Mouse (Mus musculus): ENCODE data around the gene Med12.
"Not testable (repeated sequence)": the region's sequence is repeated elsewhere in the genome, so short reads cannot be mapped to it uniquely, and the experiment has no call there.

Gene Med12

DNA sequence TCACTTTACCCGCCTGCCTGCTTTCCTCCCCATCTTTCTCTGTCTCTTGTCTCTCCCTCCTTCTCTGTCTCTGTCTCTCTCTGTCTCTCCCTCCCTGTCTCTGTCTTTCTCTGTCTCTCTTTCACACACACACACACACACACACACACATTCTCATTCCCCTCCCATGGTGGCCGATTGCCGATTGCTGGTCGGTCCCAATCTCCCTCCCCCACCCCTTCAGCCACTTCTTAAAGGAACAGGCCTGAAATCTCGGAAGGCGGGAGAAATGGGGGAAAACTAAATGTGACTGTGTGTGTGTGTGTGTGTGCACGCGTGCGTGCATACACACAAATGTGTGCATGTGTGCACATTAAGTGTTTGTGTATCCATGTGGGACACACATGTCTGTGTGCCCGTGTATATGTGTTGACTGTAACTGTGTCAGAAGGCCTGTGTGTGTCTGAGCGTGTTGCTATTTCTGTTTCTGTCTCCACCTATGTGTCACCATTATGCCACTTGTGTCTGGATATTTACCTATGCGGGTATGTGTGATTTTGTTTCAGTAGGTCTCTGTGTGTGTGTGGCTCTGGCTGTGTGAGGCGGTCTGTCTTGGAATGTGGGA lies 26.7 kb downstream of the Med12 start:
- no peak for DNase-seq

DNA sequence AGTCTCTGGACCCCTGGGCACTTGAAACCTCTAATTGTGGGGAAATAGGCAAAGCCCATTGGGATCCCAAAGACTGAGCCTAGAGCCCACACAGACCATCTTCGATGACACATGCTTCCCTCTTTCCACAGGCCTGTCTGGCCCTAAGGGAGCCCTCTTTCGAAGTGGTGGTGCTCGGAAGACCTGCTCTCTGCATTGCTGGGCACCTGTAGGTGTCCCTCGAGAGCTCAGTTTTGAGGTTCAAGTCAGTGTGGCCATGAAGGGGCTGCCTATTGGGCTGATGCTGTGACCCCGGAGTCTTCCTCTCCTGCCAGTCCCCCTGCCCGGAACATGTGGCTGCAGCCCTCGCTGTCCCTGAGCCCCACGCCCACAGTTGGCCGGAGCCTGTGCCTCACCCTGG lies 27.8 kb downstream of the Med12 start:
- DNase-seq = no peak

DNA sequence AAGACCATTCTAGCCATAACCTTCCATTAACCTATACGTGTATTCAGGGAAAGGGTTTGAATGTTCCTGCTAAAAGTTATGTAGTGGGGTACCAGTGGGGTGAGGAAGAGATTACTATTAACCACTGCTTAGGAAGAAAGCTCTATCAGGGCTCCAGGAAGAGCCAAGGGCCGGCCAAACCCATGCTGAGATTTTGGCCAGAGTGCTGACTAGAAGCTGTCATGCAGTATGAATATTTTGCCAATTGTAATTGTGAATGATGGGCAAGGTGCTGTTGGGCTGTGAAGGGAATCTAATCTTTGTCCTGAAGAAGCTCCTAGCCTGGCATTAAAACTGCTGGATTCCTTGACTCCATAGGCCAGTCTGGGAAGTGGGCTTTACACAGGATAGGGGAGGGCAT lies 30.8 kb downstream of the Med12 start:
- no peak for DNase-seq

DNA sequence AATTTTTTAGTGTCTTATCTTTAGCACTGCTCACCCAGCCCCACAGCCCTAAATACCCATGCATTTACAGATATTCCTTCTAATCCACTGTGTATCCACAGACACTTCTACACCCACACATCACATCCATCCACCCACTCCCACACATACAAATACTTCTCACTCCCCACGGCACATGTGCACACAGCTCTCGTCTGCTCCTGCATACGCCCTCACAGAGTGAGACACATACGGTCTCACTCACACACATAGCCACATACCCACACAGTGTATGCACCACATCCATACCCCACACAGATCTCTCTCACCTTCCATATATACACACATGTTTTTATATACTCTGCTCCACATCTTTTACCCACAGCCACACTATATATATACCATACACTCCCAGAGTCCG lies 35.5 kb downstream of the Med12 start:
- no peak for DNase-seq

DNA sequence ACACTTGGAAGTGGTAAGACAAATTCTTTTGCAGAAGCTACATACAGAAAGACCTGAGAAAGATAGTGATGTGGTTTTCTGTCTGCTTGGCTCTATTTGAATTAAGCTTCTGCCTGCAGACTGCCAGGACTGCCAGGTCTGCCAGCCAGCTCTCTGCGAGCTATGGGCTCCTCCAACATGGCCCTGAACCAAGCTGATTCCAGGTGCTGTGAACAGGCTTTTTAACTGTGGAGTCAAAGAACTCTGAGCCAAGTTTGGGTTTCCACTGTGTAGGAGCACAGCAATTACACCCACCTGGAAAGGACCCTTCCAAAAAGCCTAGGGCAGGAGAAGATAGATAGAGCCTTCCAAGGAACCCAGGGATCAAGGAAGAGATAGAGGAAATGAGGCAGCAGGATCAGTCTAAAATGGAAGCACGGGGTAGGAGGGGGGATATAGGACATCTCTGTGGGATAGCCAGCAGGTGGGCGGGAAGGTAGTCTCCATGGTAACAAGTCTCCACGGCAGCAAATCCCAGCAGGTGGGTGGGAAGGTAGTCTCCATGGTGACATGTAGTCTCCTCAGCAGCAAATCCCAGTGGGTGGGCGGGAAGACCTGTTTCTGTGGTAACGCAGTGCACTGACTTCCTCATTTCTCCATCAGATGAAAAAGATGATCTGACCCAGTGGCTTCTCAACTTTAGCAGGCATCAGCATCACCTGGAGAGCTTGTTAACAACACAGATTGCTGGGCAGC lies 40.0 kb downstream of the Med12 start:
- DNase-seq = no peak

DNA sequence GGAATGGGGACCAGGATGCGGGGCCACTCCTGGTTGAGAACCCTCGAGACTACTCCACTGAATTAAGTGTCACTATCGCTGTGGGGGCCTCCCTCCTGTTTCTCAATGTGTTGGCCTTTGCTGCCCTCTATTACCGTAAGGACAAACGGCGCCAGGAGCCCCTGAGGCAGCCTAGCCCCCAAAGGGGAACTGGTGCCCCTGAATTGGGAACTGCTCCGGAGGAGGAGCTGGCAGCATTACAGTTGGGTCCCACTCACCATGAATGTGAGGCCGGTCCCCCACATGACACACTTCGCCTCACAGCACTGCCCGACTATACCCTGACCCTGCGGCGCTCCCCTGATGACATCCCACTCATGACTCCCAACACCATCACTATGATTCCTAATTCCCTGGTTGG lies 45.9 kb downstream of the Med12 start:
- no peak for DNase-seq

DNA sequence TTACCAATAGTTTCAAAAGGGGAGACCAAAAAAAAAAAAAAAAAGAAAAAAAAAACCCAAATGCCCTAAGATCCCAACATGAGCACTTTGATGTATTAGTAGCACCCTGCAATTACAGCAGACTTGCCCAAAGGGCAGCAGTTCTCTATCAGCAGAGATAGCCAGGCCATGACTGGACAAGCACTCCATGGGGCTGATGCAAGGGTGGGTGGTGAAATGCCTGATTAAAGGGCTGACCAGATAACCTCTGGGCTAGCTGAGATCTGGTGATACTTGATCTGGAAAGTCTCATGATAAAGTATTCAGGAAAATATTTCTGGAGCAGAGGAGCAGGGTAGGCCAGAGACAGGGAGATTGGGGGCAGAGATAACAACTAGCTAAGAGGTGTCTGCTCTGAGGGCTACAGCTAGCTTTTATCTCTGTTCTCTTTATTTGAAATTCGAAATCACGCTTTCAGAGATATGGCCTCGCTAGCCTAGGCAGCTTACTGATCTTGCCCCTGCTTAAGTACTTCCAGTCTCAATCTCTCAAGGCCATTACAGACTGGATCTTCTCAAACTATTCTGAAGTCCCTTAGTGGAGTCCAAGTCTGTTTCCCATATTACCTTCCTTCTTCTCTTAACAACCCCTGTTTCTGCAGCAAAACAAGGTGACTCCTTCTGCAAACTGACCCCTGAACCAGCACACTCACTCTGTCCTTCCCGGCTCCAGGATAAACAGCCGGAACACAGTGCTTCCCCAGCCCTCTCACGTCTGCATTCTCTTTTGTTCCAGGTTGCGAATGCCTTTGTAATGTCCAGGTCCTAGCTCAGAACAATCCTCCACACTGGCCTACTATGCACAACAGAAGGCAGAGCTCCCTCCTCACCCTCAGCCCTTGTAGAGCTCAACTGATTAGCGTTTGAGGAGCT lies 52.4 kb downstream of the Med12 start:
- DNase-seq = no peak

DNA sequence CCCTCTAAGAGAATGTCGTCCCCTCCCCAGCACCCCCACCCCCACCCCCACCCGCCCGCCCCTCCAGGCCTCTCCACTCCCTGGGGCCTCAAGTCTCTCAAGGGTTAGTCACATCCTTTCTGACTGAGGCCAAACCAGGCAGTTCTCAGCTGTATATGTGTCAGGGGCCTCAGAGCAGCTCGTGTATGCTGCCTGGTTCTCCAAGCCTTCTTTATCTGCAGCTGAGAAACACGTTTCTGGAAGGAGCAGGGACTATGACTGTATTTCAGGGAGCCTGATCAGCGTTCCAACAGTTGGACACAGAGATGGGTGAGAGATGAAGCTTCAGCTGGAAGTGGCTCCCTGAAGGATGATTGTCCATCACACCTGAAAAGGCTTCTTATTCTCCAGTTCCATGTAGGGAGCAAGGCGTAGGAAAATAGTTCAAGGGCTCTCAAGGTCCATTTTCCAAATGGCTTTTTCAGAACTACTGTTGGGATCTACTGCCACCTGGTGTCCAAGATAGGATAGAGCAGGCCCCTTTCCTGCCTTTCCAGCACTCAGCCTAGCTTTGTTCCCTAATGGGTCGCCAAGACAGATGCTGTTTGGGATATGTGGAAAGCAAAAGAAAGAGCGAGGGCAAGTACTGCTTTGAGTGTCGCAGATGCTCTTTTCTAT lies 55.7 kb downstream of the Med12 start:
- peak; percentile 54 for DNase-seq

DNA sequence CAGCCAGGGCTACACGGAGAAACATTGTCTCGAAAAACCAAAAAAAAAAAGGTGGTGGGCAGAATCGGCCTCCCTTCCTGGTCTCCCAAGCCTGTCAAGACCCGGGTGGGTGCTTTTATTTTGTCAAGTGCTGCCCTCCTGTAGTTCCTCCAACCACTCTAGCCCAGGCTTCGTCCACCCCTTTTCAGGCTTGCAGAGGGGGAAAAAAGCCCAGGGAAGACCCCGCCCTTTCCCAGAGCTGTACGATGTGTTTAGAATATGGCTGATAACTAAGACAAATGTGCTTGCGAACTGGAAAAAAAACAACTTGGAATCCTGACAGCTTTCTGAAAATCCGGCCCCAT lies 58.2 kb downstream of the Med12 start:
- DNase-seq = no peak

DNA sequence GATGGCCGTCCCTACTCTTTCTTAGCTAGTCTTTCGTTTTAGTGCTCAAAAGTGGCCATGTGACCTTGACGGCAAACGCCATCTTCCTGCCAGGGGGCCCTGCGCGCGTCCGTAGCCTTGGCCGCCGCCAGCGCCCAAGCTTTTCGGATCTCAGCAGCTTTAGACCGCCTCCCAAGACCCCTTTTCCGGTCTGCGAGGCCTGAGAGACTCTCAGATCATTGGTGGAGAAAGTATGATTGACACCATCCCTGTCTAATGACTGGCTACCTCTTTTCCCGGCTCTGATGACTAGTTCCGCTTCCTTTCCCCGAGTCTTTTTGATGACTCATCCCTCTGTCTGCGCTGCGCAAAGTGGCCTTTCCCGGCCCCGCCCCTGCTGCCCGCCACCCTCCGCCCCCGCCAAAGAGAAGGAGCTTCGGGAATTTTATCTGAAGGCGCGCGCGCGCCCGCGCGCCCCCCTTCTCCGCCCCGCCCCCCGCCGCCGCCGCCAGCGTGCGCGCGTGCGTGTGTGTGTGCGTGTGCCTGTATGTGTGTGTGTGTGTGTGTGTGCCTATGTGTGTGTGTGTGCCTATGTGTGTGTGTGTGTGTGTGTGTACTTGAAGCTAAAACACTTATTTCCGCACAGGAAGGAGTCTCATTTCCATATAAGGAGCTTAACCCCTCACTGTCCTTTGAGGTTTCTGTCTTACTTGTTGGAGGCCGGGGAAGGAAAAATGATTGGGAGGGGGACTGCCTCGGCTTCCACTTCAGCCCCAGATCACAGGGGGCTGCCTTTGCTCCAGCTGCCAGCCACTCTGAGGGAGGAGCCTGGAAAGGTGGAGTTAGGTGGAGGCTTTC lies 58.8 kb downstream of the Med12 start:
- peak; percentile 85 for DNase-seq

DNA sequence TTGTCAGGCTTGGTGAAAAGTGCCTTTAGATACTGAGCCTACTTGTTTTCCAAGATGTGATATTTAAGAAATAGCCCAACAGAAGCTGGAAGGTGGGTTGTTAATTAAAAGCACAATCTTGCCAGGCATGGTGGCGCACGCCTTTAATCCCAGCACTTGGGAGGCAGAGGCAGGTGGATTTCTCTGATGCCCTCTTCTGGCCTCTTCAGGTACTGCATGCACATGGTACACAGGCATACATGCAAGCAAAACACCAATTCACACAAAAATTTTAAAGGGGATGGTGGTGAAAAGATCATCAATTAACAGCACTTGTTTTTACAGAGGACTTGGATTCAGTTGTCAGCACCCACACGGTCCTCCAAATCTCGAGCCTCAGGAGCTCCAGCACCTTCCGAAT lies 60.8 kb downstream of the Med12 start:
- peak; percentile 66 for DNase-seq

DNA sequence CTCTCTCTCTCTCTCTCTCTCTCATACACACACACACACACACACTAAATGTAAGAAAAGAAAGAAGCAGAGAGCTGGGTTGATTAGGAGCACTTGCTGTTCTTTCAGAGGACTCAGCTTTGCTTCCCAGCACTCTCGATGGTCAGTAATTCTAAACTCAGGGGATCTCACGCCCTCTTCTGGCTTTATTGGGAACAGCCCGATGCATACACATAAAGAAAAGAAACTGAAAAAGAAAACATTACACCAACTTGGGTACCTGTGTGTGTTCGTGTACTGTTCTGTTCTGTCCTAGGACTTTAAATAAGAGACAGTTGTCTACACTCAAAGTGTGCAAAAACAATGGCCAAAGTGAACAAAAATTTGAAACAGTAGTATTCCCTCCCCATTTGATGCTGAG lies 64.8 kb downstream of the Med12 start:
- DNase-seq = no peak

DNA sequence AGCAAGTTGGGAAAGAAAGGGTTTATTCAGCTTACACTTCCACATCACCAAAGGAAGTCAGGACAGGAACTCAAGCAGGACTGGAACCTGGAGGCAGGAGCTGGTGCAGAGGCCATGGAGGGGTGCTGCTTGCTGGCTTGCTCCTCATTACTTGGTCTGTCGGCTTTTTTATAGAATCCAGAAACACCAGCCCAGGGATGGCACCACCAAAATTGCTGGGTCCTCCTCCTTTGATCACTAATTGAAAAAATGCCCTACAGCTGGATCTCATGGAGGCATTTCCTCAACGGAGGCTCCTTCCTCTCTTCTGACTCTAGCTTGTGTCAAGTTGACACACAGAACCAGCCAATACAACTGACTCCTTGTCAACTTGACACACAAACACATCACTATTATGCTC lies 69.0 kb downstream of the Med12 start:
- DNase-seq = not testable (repeated sequence)

DNA sequence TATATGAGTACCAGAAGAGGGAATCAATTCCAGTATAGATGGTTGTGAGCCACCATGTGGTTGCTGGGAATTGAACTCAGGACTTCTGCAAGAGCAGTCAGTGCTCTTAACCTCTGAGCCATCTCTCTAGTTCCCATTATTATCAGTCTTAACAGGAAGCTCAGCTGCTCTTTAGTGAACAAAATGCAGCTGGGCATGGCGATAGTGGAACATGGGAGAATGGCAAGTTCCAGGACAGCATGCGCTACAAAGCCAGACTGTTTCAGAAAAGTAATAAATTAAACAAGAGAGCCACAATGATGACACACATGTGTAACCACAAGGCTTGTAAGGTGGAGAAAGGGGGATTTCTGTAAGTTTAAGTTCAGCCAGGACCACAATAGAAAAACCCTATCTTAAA lies 71.6 kb downstream of the Med12 start:
- no peak for DNase-seq

DNA sequence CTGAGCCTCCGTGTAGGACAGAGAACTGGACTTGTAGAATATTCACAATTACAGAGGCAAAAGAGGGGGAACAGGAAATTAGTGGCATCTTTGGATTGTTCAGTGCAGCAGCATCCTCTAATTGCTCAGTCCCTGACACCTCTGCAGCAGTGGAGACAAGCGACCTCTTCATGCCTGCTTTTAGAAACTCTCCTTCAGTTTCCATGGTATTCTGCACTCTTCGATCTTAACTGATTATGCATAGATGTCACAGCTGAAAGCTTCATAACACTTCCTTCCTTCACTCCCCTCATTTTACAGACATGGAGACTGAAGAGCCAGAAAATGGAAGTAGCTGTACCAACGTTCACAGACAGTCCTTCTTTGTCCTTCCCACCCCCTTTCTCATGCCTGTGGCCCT lies 72.6 kb downstream of the Med12 start:
- DNase-seq = no peak

Data from thymus, postnatal 4 days (tissue).